Mouse (Mus musculus) CH12.LX (cell line): Measurements from ENCODE around the gene Sirt5.

ENCODE experiments used
- CHD1 ChIP-seq: IDR thresholded peaks from 2 replicates; pipeline ENCODE4 v1.6.1; 2012; ENCODE audit warnings: low read depth, low read length, improper control_type of control experiment, inconsistent platforms
- CTCF ChIP-seq, 2 experiments: IDR thresholded peaks in 1 of 2; conservative IDR thresholded peaks in 1 of 2; 2 replicates each; pipeline ENCODE4 v1.5.1; 2011 to 2012; ENCODE audit warnings: low read depth in 2 of 2, low read length in 2 of 2, improper control_type of control experiment in 1 of 2, inconsistent platforms in 1 of 2, mild to moderate bottlenecking in 1 of 2, moderate library complexity in 1 of 2
- POLR2A ChIP-seq: IDR thresholded peaks from 2 replicates; pipeline ENCODE4 v1.6.1; 2011; ENCODE audit warnings: low read depth, mild to moderate bottlenecking, improper control_type of control experiment, low read length
- TCF12 ChIP-seq: IDR thresholded peaks from 2 replicates; pipeline ENCODE4 v1.6.1; 2014; ENCODE audit warnings: low read depth, mild to moderate bottlenecking, inconsistent platforms, low read length, improper control_type of control experiment

DNA sequence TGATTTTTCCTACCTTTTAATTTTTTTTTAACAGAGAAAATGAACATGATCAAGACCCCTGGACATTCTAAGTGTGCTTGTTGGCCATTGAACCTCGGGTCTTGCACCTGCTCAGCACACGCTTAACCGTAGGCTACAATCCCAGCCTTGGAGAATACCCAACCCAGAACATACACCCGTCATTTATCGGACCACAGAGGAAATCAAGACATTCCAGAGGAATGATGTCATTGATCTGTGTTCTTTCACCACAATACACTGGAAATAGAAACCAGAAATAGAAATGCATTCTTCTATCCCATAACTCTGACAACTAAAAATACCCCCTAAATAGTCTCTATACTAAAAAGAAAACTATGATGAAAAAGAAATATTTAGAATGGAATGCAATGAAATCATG, 47.9 kb upstream of the Sirt5 start:
- TF ChIP-seq TCF12 (no peak), CTCF (conservative IDR thresholded peaks at IDR 0.05 in 1 of 2, IDR thresholded peaks at IDR 0.05 in 1 of 2; ENCODE audit: low read depth in 2 of 2, low read length in 2 of 2) (no peak), CHD1 (no peak), POLR2A (no peak)
